Mouse (Mus musculus) G1E (cell line): ENCODE measurements around the gene B430306N03Rik.

ENCODE experiments used
- CTCF ChIP-seq: IDR thresholded peaks from 2 replicates; pipeline ENCODE4 v1.5.1; 2012; ENCODE audit warnings: low read depth, low read length, inconsistent platforms, mixed read lengths
- GATA1 ChIP-seq: IDR thresholded peaks from 2 replicates; pipeline ENCODE4 v1.6.1; 2012; ENCODE audit warnings: borderline replicate concordance, low read length, inconsistent platforms, mixed read lengths
- TAL1 ChIP-seq: conservative IDR thresholded peaks from 2 replicates; pipeline ENCODE4 v1.6.1; 2012; ENCODE audit warnings: low read depth, low read length, inconsistent platforms, mixed read lengths

DNA sequence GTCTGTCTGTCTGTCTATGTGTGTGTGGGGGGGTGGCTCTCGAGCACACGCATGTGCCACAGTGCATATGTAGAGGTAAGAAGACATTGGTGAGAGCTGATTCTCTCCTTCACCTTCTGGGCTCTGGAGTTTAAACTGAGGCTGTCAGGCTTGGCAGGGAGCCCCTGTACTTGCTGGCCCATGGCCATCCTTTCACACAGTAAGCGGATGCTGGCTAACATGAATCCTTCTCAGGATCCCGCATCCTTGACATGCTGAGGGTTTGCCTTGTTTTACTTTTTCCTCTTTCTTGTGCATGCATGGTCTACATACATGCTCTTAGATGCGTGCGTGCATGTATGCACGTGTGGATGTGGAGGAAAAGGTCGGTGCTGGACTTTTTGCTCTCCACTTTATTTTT, 47.0 kb downstream of the B430306N03Rik start:
- TF ChIP-seq CTCF, result no peak
- TF ChIP-seq TAL1, result no peak
- no peak for TF ChIP-seq GATA1
